8 mouse cellular contexts compared by ENCODE assay signal in genomic region chr11:69416509-69416908, GRCm38 (mm10). TPM values are rescaled to one million over a fixed set of nuclear protein-coding genes. Genes with fewer than 3 reads are reported as not detected.
A peak's percentile ranks its signal among the peaks of the same experiment; 100 is the strongest.
DNase-seq lines count a peak whose midpoint lies in the region; ATAC-seq and TF ChIP-seq lines count a peak whose summit lies in the region.

No protein-coding gene starts in this region.

- H3K9me3 ChIP-seq in lung, postnatal 0 days (ENCODE audit: low read length) = no peaks in the 10 kb centered on the region
- H3K9me3 ChIP-seq in limb, embryonic 13.5 days = no peaks in the 10 kb centered on the region
- H3K9me3 ChIP-seq in stomach, embryonic 15.5 days = no peaks in the 10 kb centered on the region

- H3K9ac ChIP-seq in lung, postnatal 0 days (replicated peaks; ENCODE audit: low read depth) = no peak overlapping the region
- H3K9ac ChIP-seq in limb, embryonic 13.5 days = peak overlapping the region; percentile 74
- no peak overlapping the region for H3K9ac ChIP-seq in stomach, embryonic 15.5 days

- 3% methylated on average over 4 of the region's 4 CpGs for WGBS in lung, postnatal 0 days
- 6% methylated on average over 4 of the region's 4 CpGs for WGBS in lung, adult 2 months
- whole genome bisulfite sequencing in limb, embryonic 13.5 days = 2% methylated on average over 4 of the region's 4 CpGs
- 4% methylated on average over 4 of the region's 4 CpGs for WGBS in stomach, embryonic 15.5 days

- H3K4me1 ChIP-seq in lung, postnatal 0 days (ENCODE audit: insufficient read depth, low read depth, low read length) = peaks cover 32% of the 10 kb centered on the region
- H3K4me1 ChIP-seq in lung, adult 2 months (ENCODE audit: control insufficient read depth, insufficient read depth, low read length) = peaks cover 13% of the 10 kb centered on the region; the same call in 1 of the 2 replicates
- H3K4me1 ChIP-seq in limb, embryonic 13.5 days = peaks cover 70% of the 10 kb centered on the region
- peaks cover 73% of the 10 kb centered on the region for H3K4me1 ChIP-seq in stomach, embryonic 15.5 days

- H3K27ac ChIP-seq in lung, postnatal 0 days (ENCODE audit: low read length) = peak overlapping the region; percentile 98
- H3K27ac ChIP-seq in limb, embryonic 13.5 days = peak overlapping the region; percentile 99
- peak overlapping the region; percentile 99 for H3K27ac ChIP-seq in stomach, embryonic 15.5 days

- ATAC-seq in lung, postnatal 0 days = no peak
- no peak for ATAC-seq in limb, embryonic 13.5 days (ENCODE audit: low FRiP score, low read depth)
- ATAC-seq in stomach, embryonic 15.5 days (ENCODE audit: insufficient read depth, low FRiP score, low read depth) = no peak

- intact Hi-C loops in gastrocnemius, postnatal 36 days (cut with DNase I) = loop anchor here (10.0 kb wide), 2 partner anchors 322 to 578 kb away; partner anchors contain the start of genes Gabarap, Per1 and Phf23

- no peak for TF ChIP-seq CTCF in lung, postnatal 0 days (IDR thresholded peaks at IDR 0.05)
- TF ChIP-seq CTCF in lung, adult 2 months (IDR thresholded peaks at IDR 0.05; ENCODE audit: insufficient read depth, low read length) = no peak

- H3K4me2 ChIP-seq in lung, postnatal 0 days (replicated peaks; ENCODE audit: low read depth, low read length) = peak overlapping the region; percentile 96
- H3K4me2 ChIP-seq in limb, embryonic 13.5 days (replicated peaks) = peak overlapping the region; percentile 74
- H3K4me2 ChIP-seq in stomach, embryonic 15.5 days = peak overlapping the region; percentile 96

- no peak for TF ChIP-seq POLR2A in lung, adult 2 months (IDR thresholded peaks at IDR 0.05; ENCODE audit: borderline replicate concordance, extremely low read depth, low read depth, low read length)

- TF ChIP-seq EP300 in lung, postnatal 0 days (IDR thresholded peaks at IDR 0.05) = no peak

- H3K36me3 ChIP-seq in lung, postnatal 0 days (ENCODE audit: insufficient read depth, low read length) = no peaks in the 10 kb centered on the region
- H3K36me3 ChIP-seq in limb, embryonic 13.5 days = peaks cover 21% of the 10 kb centered on the region
- no peaks in the 10 kb centered on the region for H3K36me3 ChIP-seq in stomach, embryonic 15.5 days

- DNase-seq in adrenal gland, postnatal 14 days = peak; percentile 1
- DNase-seq in adrenal gland, postnatal 10 days = no peak
- DNase-seq in lung, postnatal 0 days (ENCODE audit: low spot score) = peak; percentile 8
- no peak for DNase-seq in lung, adult 2 months
- no peak for DNase-seq in gastrocnemius, postnatal 36 days
- no peak for DNase-seq in layer of hippocampus, postnatal 14 days (ENCODE audit: low spot score in 2 of 2)

- no peaks in the 10 kb centered on the region for H3K27me3 ChIP-seq in lung, postnatal 0 days (replicated peaks; ENCODE audit: insufficient read depth, low read length)
- H3K27me3 ChIP-seq in limb, embryonic 13.5 days = peaks cover 8% of the 10 kb centered on the region
- peaks cover 5% of the 10 kb centered on the region; the same call in 1 of the 2 replicates for H3K27me3 ChIP-seq in stomach, embryonic 15.5 days (replicated peaks)

- H3K4me3 ChIP-seq in lung, postnatal 0 days (ENCODE audit: low read depth, low read length) = peak overlapping the region; percentile 51
- H3K4me3 ChIP-seq in lung, adult 2 months (replicated peaks; ENCODE audit: extremely low read depth, low read depth, low read length) = no peak overlapping the region
- H3K4me3 ChIP-seq in limb, embryonic 13.5 days = peak overlapping the region; percentile 82
- peak overlapping the region; percentile 68 for H3K4me3 ChIP-seq in stomach, embryonic 15.5 days (replicated peaks)

RNA-seq across cellular contexts. Expression of gene Kdm6b, which starts 3.0 kb away (rescaled TPM):
- 53.7 and 61.3 TPM in 2 replicates for total RNA-seq in adrenal gland, postnatal 14 days (2021)
- total RNA-seq in adrenal gland, postnatal 10 days (2021) = 10 to 100 TPM; 49.0 to 53.4 TPM
- 29.4 and 34.9 TPM in 2 replicates for polyA plus RNA-seq in lung, postnatal 0 days (2015; fragmentation: Nextera tagmentation; extraction: Ambion mirVana)
- 19.4 and 21.0 TPM in 2 replicates for polyA plus RNA-seq in lung, adult 2 months (2012; rRNA removed)
- polyA plus RNA-seq in limb, embryonic 13.5 days (2015; fragmentation: Nextera tagmentation; extraction: Ambion mirVana) = 47.3 and 49.3 TPM in 2 replicates
- 25.4 and 26.5 TPM in 2 replicates for polyA plus RNA-seq in stomach, embryonic 15.5 days (2015; fragmentation: Nextera tagmentation; extraction: Ambion mirVana)
- total RNA-seq in gastrocnemius, postnatal 36 days (2021) = 10 to 100 TPM; 23.0 to 27.2 TPM
- 10 to 100 TPM; 41.7 to 42.8 TPM for total RNA-seq in layer of hippocampus, postnatal 14 days (2021)

RNA-seq across cellular contexts. Expression of gene Tmem88, which starts 18.5 kb away (rescaled TPM):
- 29.5 and 30.2 TPM in 2 replicates for total RNA-seq in adrenal gland, postnatal 14 days (2021)
- total RNA-seq in adrenal gland, postnatal 10 days (2021) = 10 to 100 TPM; 29.1 to 33.0 TPM
- polyA plus RNA-seq in lung, postnatal 0 days (2015; fragmentation: Nextera tagmentation; extraction: Ambion mirVana) = 96.5 and 101 TPM in 2 replicates
- polyA plus RNA-seq in lung, adult 2 months (2012; rRNA removed) = 37.8 and 63.1 TPM in 2 replicates
- 24.0 and 25.6 TPM in 2 replicates for polyA plus RNA-seq in limb, embryonic 13.5 days (2015; fragmentation: Nextera tagmentation; extraction: Ambion mirVana)
- polyA plus RNA-seq in stomach, embryonic 15.5 days (2015; fragmentation: Nextera tagmentation; extraction: Ambion mirVana) = 26.7 and 29.4 TPM in 2 replicates
- total RNA-seq in gastrocnemius, postnatal 36 days (2021) = 1 to 10 TPM; 6.3 to 7.9 TPM
- 1 to 10 TPM; 2.1 to 2.3 TPM for total RNA-seq in layer of hippocampus, postnatal 14 days (2021)

RNA-seq across cellular contexts. Expression of gene Cyb5d1, which starts 21.1 kb away (rescaled TPM):
- 34.2 and 42.6 TPM in 2 replicates for total RNA-seq in adrenal gland, postnatal 14 days (2021)
- total RNA-seq in adrenal gland, postnatal 10 days (2021) = 10 to 100 TPM; 32.4 to 38.9 TPM
- 16.3 and 16.5 TPM in 2 replicates for polyA plus RNA-seq in lung, postnatal 0 days (2015; fragmentation: Nextera tagmentation; extraction: Ambion mirVana)
- 21.9 and 24.7 TPM in 2 replicates for polyA plus RNA-seq in lung, adult 2 months (2012; rRNA removed)
- 35.6 and 38.1 TPM in 2 replicates for polyA plus RNA-seq in limb, embryonic 13.5 days (2015; fragmentation: Nextera tagmentation; extraction: Ambion mirVana)
- 24.9 and 25.3 TPM in 2 replicates for polyA plus RNA-seq in stomach, embryonic 15.5 days (2015; fragmentation: Nextera tagmentation; extraction: Ambion mirVana)
- 10 to 100 TPM; 24.6 to 26.2 TPM for total RNA-seq in gastrocnemius, postnatal 36 days (2021)
- total RNA-seq in layer of hippocampus, postnatal 14 days (2021) = 10 to 100 TPM; 36.0 to 39.7 TPM

RNA-seq across cellular contexts. Expression of gene Naa38, which starts 21.2 kb away (rescaled TPM):
- 124 and 137 TPM in 2 replicates for total RNA-seq in adrenal gland, postnatal 14 days (2021)
- 100 to 1,000 TPM; 124 to 138 TPM for total RNA-seq in adrenal gland, postnatal 10 days (2021)
- polyA plus RNA-seq in lung, postnatal 0 days (2015; fragmentation: Nextera tagmentation; extraction: Ambion mirVana) = 126 and 142 TPM in 2 replicates
- 129 and 141 TPM in 2 replicates for polyA plus RNA-seq in lung, adult 2 months (2012; rRNA removed)
- polyA plus RNA-seq in limb, embryonic 13.5 days (2015; fragmentation: Nextera tagmentation; extraction: Ambion mirVana) = 127 and 137 TPM in 2 replicates
- 154 and 179 TPM in 2 replicates for polyA plus RNA-seq in stomach, embryonic 15.5 days (2015; fragmentation: Nextera tagmentation; extraction: Ambion mirVana)
- 10 to 100 TPM; 58.8 to 67.0 TPM for total RNA-seq in gastrocnemius, postnatal 36 days (2021)
- total RNA-seq in layer of hippocampus, postnatal 14 days (2021) = 100 to 1,000 TPM in 1 of 2 experiments, 10 to 100 TPM in 1; 99.3 to 111 TPM

RNA-seq across cellular contexts. Expression of gene Chd3, which starts 47.3 kb away (rescaled TPM):
- total RNA-seq in adrenal gland, postnatal 14 days (2021) = 109 and 118 TPM in 2 replicates
- total RNA-seq in adrenal gland, postnatal 10 days (2021) = 100 to 1,000 TPM in 1 of 2 experiments, 10 to 100 TPM in 1; 93.8 to 128 TPM
- 29.9 and 38.4 TPM in 2 replicates for polyA plus RNA-seq in lung, postnatal 0 days (2015; fragmentation: Nextera tagmentation; extraction: Ambion mirVana)
- polyA plus RNA-seq in lung, adult 2 months (2012; rRNA removed) = 120 and 135 TPM in 2 replicates
- polyA plus RNA-seq in limb, embryonic 13.5 days (2015; fragmentation: Nextera tagmentation; extraction: Ambion mirVana) = 117 and 119 TPM in 2 replicates
- polyA plus RNA-seq in stomach, embryonic 15.5 days (2015; fragmentation: Nextera tagmentation; extraction: Ambion mirVana) = 53.4 and 54.0 TPM in 2 replicates
- 10 to 100 TPM in 1 of 2 experiments, 1 to 10 TPM in 1; 7.6 to 11.2 TPM for total RNA-seq in gastrocnemius, postnatal 36 days (2021)
- 100 to 1,000 TPM; 519 to 534 TPM for total RNA-seq in layer of hippocampus, postnatal 14 days (2021)

Comparison
In these comparisons a context has a peak if more than half of its experiments do, and no peak if none do; other contexts are left out.
1. DNase-seq: peak in adrenal gland, postnatal 14 days (single experiment) and lung, postnatal 0 days (single experiment); none in adrenal gland, postnatal 10 days (single experiment), lung, adult 2 months (single experiment), gastrocnemius, postnatal 36 days (0 of 2) and layer of hippocampus, postnatal 14 days (0 of 2).
2. Peak in every context shown above with its lines, with median percentiles within 50 percentile points of each other: H3K27ac ChIP-seq and H3K4me2 ChIP-seq.